Mouse (Mus musculus) gastrocnemius, postnatal 36 days (tissue): ENCODE measurements around the gene Crtac1. TPM values are rescaled to one million over a fixed set of nuclear protein-coding genes. Genes with fewer than 3 reads are reported as not detected.

Experiments
- DNase-seq, 2 experiments: peaks; one replicate each; pipeline ENCODE4 v3.0.0; 2022
- intact Hi-C: fragments of 180-260 bp; cut with DNase I; formaldehyde crosslinking; loops from one replicate; pipeline ENCODE4 v1.15.1; 2025
- long read RNA-seq, 2 experiments: library from polyadenylated mRNA; stranded (forward); transcript quantifications; one replicate each; pipeline ENCODE4 v2.0.0; 2021
- total RNA-seq, 2 experiments: library from RNA; stranded (reverse); gene quantifications; 2 replicates each; pipeline ENCODE4 v1.2.3; 2021

The Crtac1 gene
- under 1 TPM in 1 of 2 experiments, not detected in 1; 0.54 TPM for total RNA-seq
- long read RNA-seq, experiment 1: 0 reads
- long read RNA-seq, experiment 2: 0 reads

DNA sequence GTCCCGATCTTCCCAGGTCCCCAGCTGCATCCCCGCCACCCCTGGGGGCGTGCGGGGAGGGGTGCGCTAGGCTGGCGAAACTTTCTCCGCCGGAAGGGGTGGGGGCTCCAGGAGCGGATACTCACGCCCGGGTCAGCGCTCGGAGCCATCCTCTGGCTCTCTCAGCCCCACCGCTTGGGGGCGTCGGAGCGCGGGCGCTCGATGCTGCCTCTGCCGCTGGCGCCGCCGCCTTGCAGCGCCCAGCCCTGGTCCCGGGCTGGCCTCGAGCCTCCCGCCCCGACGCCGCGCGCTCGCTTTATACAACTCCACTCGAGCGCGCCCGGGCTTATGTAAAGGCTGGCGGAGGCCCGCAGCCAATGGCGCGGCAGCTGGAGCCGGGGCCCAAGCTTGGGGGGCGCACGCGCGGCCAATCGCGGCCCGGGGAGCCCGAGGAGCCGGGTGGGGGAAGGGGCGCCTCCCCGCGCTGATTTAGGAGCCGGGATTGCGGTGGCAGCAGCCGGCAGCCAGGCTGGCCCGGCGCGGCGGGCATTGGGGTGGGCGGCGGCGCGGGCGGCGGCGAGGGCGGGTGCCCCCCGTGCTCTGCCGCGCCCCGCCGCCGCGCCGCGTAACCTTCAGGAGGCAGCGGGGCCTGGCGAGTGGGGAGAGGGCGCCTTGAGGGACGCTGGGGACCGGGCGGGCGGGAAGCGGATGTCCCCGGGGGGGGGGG lies at the start of gene Crtac1:
Crtac1 (minus strand) TSS at position 299 of the 706 bp plus-strand sequence.
- DNase-seq: no peak
- intact Hi-C loops: no loop called here

DNA sequence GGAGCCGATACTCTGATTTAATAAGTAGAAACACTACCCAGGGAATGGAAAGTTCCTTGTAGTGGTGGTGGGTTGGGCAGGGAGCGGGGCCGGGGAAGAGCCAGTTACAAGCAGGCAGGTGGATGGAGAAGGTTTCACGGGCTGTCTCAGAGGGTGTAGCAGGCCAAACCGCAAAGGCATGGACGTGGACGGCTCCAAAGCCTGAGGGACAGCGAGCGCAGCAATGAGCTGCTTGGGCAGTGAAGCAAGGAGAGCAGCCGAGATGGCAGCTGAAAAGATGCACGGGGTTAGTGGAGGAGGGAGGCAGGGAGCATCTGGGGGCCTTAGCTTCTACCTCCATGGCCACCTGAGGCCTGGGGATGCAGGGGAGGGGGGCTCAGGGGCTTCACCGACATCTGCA lies 46.7 kb upstream of the Crtac1 start:
- intact Hi-C loops: no loop called here

DNA sequence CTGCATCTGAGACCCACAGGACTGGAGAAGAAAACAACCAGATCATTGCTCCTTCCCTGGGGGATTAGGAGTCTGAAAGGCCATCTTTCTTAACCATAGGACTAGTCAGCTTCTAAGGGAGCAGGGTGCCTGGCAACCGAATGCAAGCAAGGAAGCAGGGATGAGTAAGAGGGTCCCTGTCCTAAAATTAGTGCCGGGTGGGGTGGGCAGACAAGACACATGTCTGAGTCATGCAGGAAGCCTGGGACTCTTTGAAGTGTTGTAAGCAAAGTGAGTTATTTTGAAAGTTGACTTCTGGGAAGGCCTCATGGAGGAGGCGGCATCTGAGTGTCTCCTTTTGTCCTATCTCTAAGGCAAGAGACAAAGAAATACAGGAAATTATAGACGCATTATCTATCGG lies 46.2 kb upstream of the Crtac1 start:
- DNase-seq: no peak
- intact Hi-C loops: no loop called here

More for the DNA sequence above, 46.7 kb upstream of the Crtac1 start:
- DNase-seq: no peak

DNA sequence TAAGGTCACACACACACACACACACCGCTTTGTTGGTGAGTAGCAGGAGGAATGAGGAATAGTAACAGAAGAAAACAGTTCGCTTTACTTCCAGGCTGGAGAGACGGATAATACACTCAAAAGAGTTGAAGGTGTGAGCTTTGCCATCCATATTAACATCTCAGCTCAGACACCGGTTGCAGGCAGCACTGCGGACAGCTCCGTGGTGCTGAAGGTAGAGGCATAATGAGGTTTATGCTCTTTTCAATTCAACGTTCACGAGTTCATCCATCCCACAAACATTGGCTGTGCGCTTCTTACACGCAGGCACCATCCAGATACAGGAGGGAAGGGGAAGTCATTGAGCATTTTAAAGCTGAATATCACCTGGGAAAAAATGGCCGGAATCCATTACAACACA lies 41.2 kb upstream of the Crtac1 start:
- intact Hi-C loops: no loop called here
- DNase-seq: no peak

DNA sequence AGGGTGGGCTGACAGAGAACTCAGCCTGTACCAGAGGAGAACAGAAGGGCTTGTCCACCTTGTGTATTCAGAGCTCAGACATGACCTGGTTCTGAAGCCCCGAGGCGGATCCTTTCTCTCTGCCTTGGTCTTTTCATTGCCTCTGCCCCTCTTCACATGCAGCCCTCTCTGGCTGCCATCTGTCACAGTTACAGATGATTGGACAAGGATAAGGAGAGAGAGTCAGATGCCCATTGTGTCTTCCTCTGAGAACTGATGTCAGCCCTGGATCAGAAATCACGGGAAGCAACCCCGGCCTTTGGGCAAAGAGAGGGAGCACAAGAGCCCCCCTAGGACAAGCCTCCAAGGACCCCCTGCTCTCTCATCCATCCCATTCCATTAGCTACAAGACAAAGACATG lies 40.0 kb upstream of the Crtac1 start:
- intact Hi-C loops: no loop called here
- DNase-seq: no peak

DNA sequence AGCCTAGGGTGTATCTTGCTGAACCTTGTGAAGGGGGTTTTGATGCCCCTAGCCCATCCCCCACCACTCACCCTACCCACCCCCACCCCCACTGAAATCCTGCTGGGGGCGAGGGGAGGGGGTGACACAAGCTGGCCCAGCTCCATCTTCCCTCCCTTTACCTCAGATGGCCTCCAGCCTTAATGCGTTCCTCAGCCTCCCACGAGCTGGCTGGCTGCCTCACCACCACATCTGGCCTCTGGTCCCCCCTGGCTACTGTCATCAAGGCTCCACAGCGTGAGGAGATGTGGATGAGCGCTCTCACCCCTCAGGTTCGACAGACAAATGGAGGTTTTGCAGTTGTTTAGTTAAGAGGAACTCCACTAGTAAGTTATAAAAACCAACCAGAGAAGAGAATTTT lies 30.3 kb upstream of the Crtac1 start:
- no peak for DNase-seq

DNA sequence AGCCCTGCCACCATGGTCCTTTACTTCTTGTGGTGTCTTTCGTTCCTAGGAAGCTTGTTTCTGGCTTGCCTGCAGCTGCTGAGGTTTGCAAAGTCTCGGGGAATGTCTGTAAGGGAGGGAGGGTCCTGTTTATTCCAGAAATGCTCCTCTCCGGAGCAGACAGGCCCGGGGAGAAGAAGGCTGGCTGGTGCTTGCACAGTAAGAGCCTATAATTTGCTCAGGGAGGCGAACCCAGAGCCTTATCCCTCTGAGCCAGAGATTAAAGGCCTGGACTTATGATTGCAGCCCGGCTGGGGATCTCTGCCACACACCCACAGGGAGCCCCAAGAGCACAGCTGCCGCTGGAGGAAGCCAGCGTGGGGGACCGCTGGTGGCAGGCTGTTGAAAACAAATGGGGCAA lies 29.8 kb upstream of the Crtac1 start:
- intact Hi-C loops: no loop called here
- DNase-seq: no peak

More for the DNA sequence above, 30.3 kb upstream of the Crtac1 start:
- intact Hi-C loops: no loop called here

DNA sequence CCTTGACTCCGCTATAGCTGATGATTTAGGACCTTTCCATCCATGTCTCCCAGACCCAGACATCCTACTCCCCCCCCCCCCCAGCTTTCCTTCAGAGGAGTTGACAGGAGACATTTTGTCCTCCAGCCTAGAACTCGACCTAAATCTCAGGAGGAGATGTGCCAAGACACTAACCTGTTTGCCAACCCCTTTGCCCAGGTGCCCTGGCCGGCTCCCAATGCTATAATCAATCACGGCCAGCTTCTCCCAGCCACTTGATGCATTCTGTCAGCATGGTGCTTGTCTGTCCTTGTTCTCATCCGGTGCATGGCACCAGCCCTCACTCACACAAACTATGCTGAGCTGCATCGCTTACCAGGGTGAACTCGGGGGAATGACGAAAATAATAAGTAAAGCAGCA lies 27.9 kb upstream of the Crtac1 start:
- intact Hi-C loops: no loop called here
- no peak for DNase-seq

DNA sequence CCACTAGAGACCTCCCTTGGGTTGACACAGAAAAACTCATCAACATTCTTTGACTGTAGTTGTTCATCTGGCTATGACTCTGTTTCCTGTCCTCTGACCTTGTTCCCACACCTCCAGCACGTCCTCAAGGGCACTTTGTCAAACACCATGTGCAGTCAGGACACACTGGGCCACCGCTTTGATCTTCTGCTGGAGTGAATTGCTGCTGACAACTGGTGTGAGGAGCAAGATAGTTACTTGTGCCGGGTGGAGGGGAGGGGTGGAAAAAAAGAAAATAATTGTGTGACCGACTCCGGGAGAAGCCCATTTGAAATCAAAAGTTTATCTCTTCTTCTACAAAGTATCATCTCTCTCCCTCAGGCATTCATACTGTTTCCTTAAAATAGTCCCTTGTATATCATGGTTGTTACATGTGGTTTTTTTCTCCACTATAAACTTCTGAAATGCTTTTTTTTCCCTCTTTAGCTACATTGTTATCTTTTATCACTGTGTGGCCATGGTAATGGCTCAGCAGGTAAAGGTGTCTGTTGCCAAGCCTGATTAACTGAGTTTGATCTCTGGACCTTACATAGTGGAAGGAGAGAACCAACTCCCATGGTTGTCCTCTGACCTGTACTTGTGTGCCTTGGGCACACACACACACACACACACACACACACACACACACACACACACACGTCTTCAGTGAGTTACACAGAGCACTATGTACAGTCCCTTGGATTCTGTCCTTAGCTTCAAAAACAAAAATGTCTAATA lies 23.1 kb upstream of the Crtac1 start:
- intact Hi-C loops: no loop called here
- DNase-seq: no peak

DNA sequence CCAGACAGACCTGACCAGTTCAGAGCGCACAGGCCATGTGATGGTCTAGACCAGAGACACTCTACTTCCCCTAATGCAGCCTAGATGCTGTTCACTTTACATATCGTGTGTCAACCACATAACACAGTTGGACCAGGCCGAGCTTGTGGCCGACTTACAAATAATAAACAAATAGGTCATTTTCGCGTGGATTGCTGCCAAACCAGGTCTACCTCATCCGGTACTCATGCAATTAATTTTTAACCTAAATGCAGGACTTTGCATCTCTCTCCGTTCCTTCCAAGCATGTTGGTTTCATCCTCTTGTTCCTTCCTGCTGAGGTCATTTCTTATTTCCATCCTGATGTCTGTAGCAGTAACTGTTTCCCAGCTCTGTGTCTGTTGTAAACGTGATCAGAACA lies 22.4 kb upstream of the Crtac1 start:
- no peak for DNase-seq
- intact Hi-C loops: no loop called here

DNA sequence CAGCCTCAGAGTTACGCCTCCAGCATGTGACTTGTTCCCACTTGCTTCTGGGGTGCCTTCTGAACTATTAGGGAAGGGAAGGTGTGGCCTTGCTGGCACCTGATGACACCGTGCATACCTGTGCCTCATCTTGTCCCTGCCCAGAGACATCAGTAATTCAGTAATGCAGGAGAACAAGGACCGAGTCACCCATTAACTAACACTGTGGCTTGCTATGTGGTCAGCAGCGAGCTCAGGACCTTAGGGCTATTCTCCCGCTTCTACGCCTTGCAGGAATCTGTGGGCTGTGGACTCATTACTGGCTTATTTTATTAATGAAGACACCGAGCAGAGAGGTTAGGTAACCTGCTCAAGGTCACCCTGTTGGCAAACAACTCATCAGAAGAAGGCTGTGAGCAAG lies 21.0 kb upstream of the Crtac1 start:
- intact Hi-C loops: no loop called here
- no peak for DNase-seq

DNA sequence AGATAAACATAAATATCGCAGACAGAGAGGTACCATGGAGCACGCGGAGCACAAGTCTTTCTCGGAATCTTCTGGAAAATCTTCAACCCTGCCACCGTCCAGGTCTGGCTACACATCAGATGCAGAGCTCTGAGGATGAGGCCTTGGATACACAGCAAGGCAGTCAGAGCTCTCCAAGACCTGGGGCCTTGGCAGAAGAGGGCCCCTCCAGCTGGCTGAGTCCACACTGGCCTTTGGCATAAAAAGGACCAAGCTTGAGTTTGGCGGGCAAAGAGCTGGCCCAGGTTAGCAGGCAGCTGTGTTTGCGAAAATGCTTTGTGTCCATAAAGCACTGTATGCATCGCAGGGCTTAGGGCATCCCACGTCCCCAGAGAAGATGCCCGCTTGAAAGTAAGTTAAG lies 17.0 kb upstream of the Crtac1 start:
- DNase-seq: no peak
- intact Hi-C loops: no loop called here

DNA sequence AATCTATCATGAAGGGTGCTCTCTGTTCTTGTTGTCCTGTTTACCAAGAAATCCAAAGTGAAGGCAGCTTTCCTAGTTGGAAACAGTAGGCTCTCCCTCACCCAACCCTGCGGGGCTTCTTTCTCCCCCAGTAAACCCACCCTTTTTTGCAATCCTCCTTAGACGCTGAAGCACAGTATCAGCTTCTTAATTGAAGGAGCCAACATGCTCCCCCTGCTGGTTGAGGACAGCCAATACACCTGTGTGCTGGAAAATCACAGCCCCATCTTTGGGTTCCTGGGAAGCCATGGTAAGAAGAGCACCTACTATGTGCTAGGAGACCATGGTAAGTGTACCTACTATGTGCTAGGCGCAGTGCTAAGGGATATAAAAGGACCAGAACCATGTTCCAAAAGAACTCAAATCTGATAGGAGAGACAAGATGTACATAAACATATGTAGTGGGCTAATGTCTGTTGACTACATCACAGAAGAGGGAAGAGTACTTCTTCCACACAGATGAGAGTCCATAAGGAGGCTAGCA lies 12.4 kb upstream of the Crtac1 start:
- no peak for DNase-seq
- intact Hi-C loops: no loop called here

DNA sequence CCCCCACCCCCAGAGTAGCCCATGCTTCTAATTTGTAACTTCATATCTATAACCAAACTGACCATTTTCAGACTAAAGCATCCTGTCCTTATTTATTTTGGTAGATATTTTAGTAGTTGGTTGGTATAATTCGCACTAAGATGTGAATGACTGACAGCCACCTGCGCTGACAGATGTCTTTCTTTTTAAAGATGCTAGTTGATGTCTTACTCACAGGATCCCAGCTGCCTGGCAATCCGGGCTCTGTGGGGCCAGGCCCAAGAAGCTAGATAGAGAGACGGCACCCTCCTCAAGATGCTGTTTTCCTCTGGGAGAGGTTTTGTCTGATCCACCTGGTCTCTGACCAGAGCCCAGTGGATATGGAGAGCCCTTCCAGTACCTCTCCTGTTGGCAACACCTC lies 11.7 kb upstream of the Crtac1 start:
- DNase-seq: no peak
- intact Hi-C loops: no loop called here

DNA sequence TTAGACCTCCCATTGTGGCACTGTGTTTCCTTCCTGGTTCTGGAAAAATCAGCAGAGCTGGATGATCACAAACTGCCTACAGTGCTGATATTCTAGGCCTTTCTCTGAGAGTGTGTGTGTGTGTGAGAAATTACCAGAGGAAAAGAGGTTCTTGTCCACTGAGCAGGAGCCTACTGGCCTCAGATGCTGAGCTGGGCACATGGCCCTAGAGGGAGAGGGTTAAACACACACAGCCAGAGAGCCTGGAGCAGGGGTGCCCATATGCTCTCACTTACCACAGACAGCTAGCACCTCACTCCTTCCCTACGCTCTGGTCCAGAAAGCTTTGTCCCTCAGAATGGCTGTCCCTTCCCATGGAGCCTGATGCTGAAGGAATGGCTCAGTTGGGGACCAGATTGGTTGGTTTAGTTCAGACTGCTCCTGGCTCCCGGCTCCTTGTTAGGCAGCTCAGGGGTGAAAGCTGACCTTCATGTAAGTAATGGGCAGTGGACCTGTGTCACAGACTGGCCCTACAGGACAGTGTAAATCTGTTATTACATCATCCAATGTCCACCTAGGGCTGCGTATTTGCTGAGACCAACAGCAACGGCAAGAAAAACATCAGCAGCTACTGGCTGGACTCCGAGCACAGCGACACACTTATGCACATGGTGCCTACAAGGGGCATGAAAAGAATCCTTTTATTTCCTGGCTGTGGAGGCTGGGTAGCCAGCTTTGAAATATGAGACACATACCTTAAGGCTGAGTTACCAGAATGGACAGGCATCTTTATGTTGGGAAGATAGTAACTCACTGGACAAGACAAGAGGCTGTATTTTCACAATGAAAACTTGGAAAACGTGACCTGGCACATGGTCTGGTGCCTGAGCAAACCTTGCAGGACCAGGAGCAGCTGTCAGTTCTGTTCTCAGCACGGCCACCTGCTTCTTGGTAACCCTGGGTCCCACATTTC lies 10.9 kb upstream of the Crtac1 start:
- DNase-seq: no peak
- intact Hi-C loops: no loop called here

DNA sequence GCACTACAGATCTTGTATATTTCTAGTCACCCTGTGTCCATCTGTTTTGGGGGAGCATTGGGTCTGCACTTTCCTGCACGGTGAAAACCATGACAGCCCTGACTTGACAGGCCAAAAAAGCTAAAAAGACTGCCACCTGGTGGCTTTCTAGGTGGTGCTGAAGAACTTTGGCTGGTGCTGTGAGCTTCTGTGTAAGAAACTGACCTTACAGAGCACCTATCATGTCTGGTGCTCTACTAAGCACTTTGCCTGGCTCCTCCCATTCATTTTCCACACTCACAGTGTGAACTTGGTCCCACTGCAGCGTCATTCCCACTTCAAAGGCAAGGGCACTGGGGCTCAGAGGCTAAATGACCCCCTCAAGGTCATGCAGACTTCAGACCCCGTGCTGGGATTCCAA lies 8.5 kb upstream of the Crtac1 start:
- no peak for DNase-seq
- intact Hi-C loops: no loop called here

DNA sequence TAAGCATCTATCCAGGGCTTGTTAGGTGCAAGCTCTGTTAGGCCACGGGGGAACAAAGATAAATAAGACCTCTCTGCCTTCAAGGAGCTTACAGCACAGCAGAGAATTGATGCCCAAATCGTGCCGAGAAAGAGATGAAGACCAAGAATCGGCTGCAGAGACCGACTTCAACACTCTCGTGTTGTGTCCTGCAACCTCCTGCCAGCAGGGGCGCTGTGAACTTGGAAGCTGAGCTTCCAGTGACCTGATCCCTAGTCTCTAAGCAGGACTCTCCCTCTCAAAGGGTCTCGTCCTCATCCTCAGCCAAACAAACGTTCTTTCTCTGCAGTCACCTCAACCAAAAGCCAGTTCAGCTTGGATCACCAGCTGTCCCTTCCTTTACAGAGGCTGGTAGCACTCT lies 7.8 kb upstream of the Crtac1 start:
- intact Hi-C loops: no loop called here
- DNase-seq: no peak

DNA sequence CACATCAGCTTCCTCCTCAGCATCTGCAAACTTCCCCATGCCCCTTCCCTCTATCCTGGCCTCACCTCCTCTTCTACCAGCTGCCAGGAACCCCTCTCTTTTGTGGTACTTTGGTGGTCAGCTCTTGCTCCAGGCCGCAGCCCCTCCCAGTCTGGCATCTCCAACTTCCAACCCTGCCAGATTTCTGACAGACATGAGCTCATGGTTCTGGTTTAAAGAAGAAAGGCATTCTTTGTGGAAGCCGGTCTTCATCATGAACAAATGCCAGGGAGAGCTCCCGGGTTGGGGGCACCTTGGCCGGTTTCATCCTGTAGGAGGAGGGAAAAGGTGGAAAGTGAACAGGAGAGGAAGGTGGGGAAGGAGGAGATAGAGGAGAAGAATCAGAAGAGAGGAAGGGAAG lies 4.0 kb upstream of the Crtac1 start:
- intact Hi-C loops: no loop called here
- no peak for DNase-seq

DNA sequence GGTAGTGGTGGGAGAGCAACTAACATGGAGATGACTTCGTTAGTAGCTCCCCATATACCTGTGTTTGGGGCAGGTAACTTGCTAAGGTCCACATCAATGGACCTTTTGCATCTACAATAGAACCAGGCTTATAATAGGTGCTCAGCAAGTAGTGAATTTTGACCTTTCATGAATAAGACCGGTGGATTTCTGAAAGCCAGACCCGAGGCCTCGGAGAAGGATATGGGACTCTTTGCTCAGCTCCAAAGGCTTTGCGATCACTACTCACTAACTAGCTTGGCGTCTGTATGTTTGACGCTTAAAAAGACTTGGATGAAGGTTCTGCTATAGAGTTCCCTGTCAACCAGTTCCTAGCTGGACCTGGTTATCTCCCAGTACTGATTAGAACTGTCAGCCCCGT lies 1.2 kb upstream of the Crtac1 start:
- no peak for DNase-seq
- intact Hi-C loops: no loop called here

DNA sequence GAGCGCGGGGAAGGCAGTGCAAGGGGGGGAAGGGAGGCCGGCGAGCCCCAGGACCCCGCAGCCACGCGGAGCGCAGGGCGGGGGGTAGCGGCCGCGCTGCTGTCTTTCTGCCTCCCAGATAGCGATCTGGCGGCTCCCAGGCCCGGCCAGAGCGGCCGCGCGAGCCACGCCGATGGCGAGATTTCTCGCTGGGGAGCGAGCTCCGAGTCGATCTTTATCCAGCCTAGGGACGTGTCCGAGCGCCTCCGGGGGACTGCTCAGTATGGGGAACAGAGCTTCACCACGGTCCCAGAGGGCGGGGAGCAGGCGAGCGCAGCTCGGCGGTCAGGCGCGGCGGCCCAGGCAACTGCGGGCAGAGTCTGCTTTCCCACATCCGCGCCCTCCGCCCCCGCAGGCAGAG lies 608 bp upstream of the Crtac1 start:
- intact Hi-C loops: no loop called here
- DNase-seq: no peak

DNA sequence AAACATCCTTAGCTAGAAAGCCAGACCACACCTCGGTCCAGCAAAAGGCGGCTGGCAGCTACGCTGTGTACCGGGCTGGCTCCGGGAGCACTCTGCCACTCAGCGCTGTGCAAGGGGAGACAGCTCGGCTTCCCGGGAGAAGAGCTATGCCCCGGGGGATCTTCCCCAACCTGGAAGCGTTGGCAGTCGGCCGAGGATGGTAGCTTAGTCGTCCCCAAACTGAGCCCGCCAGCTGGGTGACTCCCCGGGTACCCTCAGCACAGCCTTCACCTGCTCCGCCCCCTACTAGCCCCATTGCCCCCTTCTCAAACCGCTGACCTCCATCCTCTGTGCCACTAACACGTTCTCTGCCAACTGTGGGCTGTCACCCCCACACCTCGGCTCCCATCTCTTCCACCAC lies 602 bp downstream of the Crtac1 start:
- DNase-seq: no peak
- intact Hi-C loops: no loop called here
